Comparison of ENCODE assay signal across 8 mouse cellular contexts in genomic region chr3:67582273-67583124, GRCm38 (mm10). TPM values are rescaled to one million over a fixed set of nuclear protein-coding genes. Genes with fewer than 3 reads are reported as not detected.
DNase-seq lines count a peak whose midpoint lies in the region; ATAC-seq and TF ChIP-seq lines count a peak whose summit lies in the region.

Gene Mfsd1 (plus strand): TSS chr3:67582741.

- peak within 1 kb of the TSS; percentile 88 for H3K4me3 ChIP-seq in forebrain, embryonic 14.5 days (ENCODE audit: low read depth, low read length)
- H3K4me3 ChIP-seq in lung, adult 2 months (replicated peaks; ENCODE audit: extremely low read depth, low read depth, low read length): peak within 1 kb of the TSS; percentile 72

- no peaks in the 10 kb centered on the region for H3K9me3 ChIP-seq in forebrain, embryonic 14.5 days (replicated peaks; ENCODE audit: control insufficient read depth, low read length)

- 0 out of 2 replicates have a peak, but pooled peaks cover 4% of the 10 kb centered on the region for H3K27me3 ChIP-seq in forebrain, embryonic 14.5 days (replicated peaks; ENCODE audit: control insufficient read depth, insufficient read depth, low read length)

- TF ChIP-seq POLR2A in lung, adult 2 months (IDR thresholded peaks at IDR 0.05; ENCODE audit: borderline replicate concordance, extremely low read depth, low read depth, low read length): peak; percentile 69; the same call in 1 of the 2 replicates

- H3K36me3 ChIP-seq in forebrain, embryonic 14.5 days (ENCODE audit: control insufficient read depth, insufficient read depth, low read length): peaks cover 19% of the 10 kb centered on the region; the same call in 1 of the 2 replicates

- H3K4me2 ChIP-seq in forebrain, embryonic 14.5 days (ENCODE audit: low read length): peak within 1 kb of the TSS; percentile 72

- H3K4me1 ChIP-seq in forebrain, embryonic 14.5 days (ENCODE audit: control insufficient read depth, insufficient read depth, low read length): peaks cover 6% of the 10 kb centered on the region
- H3K4me1 ChIP-seq in lung, adult 2 months (ENCODE audit: control insufficient read depth, insufficient read depth, low read length): no peaks in the 10 kb centered on the region; the same call in 1 of the 2 replicates

- 5% methylated on average over 54 of the region's 54 CpGs for WGBS in forebrain, embryonic 14.5 days
- 3% methylated on average over 54 of the region's 54 CpGs for WGBS in lung, adult 2 months

- intact Hi-C loops in heart, postnatal 14 days (cut with DNase I): loop anchor here (5.0 kb wide), 1 partner anchor 210 kb away; the partner anchor contains the start of gene Mlf1

- peak within 1 kb of the TSS; percentile 41; the same call in 1 of the 2 replicates for H3K27ac ChIP-seq in forebrain, embryonic 14.5 days (ENCODE audit: low read depth, low read length)

- DNase-seq in ES-CJ7 (ENCODE audit: low read depth, low spot score): peak; percentile 96
- DNase-seq in cerebellum, adult 11 months: peak; percentile 48
- DNase-seq in forebrain, embryonic 14.5 days (ENCODE audit: low spot score): peak; percentile 98
- peak; percentile 80 to 88 for DNase-seq in heart, postnatal 14 days
- DNase-seq in layer of hippocampus, adult 11-12 months (ENCODE audit: low spot score): peak; percentile 53
- DNase-seq in lung, adult 2 months: peak; percentile 76
- peak; percentile 75 to 79 for DNase-seq in thymus, adult 18-20 months

- TF ChIP-seq CTCF in lung, adult 2 months (IDR thresholded peaks at IDR 0.05; ENCODE audit: insufficient read depth, low read length): no peak

- peak within 1 kb of the TSS; percentile 66 for H3K9ac ChIP-seq in forebrain, embryonic 14.5 days (ENCODE audit: low read length)

- ATAC-seq in forebrain, embryonic 14.5 days: peak; percentile 93
- ATAC-seq in neutrophil, adult 5-6 weeks (ENCODE audit: extremely low read depth, insufficient number of reproducible peaks, low FRiP score, poor library complexity, severe bottlenecking): peak; percentile 71

RNA-seq across cellular contexts. Expression of gene Mfsd1, which starts in this region (rescaled TPM):
- polyA plus RNA-seq in forebrain, embryonic 14.5 days (2014; fragmentation: Nextera tagmentation; extraction: Ambion mirVana): 41.2 and 43.2 TPM in 2 replicates
- 10 to 100 TPM; 32.3 to 32.6 TPM for total RNA-seq in heart, postnatal 14 days (2021)
- 45.2 and 47.6 TPM in 2 replicates for polyA plus RNA-seq in lung, adult 2 months (2012; rRNA removed)
- 97.4 and 130 TPM in 2 replicates for total RNA-seq in neutrophil, adult 5-6 weeks (2017)

Comparison
In these comparisons a context has a peak if more than half of its experiments do, and no peak if none do; other contexts are left out.
1. Peak in every context shown above with its lines: DNase-seq, ATAC-seq, H3K4me3 ChIP-seq and H3K27ac ChIP-seq.
2. DNase-seq: peak in every context shown above with its lines; median percentile 98 in forebrain, embryonic 14.5 days; 96 in ES-CJ7; 84 in heart, postnatal 14 days; 77 in thymus, adult 18-20 months; 76 in lung, adult 2 months; 53 in layer of hippocampus, adult 11-12 months; 48 in cerebellum, adult 11 months.